Mouse (Mus musculus) MEL (cell line): Measurements from ENCODE around the gene Olfr694.

ENCODE experiments used
- CHD1 ChIP-seq: IDR thresholded peaks from 2 replicates; pipeline ENCODE4 v1.6.1; 2012; ENCODE audit warnings: low read depth, mild to moderate bottlenecking, inconsistent platforms, low read length, improper control_type of control experiment
- CHD2 ChIP-seq: IDR thresholded peaks from 2 replicates; pipeline ENCODE4 v1.6.1; 2011; ENCODE audit warnings: low read length, improper control_type of control experiment
- CTCF ChIP-seq, 3 experiments: IDR thresholded peaks in 2 of 3; conservative IDR thresholded peaks in 1 of 3; 2 replicates each; pipeline ENCODE4 v1.5.1; 2011 to 2012; ENCODE audit warnings: low read length in 3 of 3, low read depth in 2 of 3, mild to moderate bottlenecking in 2 of 3, improper control_type of control experiment in 1 of 3, inconsistent platforms in 1 of 3, mixed read lengths in 1 of 3, moderate library complexity in 1 of 3; ENCODE audit not compliant: control insufficient read depth in 1 of 3, insufficient read depth in 1 of 3, poor library complexity in 1 of 3, severe bottlenecking in 1 of 3
- E2F4 ChIP-seq: IDR thresholded peaks from 2 replicates; pipeline ENCODE4 v1.6.1; 2011; ENCODE audit warnings: low read depth, low read length, improper control_type of control experiment, borderline replicate concordance
- EP300 ChIP-seq, 2 experiments: IDR thresholded peaks; 2 replicates each; pipeline ENCODE4 v1.6.1; 2011; ENCODE audit warnings: improper control_type of control experiment in 2 of 2, low read length in 2 of 2, low read depth in 1 of 2, mild to moderate bottlenecking in 1 of 2
- GATA1 ChIP-seq: IDR thresholded peaks from 2 replicates; pipeline ENCODE4 v1.6.1; 2011; ENCODE audit warnings: low read depth, low read length, improper control_type of control experiment
- MAFK ChIP-seq: IDR thresholded peaks from 2 replicates; pipeline ENCODE4 v1.6.1; 2011; ENCODE audit warnings: low read depth, mild to moderate bottlenecking, low read length, improper control_type of control experiment, borderline replicate concordance
- POLR2A ChIP-seq, 2 experiments: IDR thresholded peaks; 2 replicates each; pipeline ENCODE4 v1.6.1; 2011 to 2012; ENCODE audit warnings: low read length in 2 of 2, mild to moderate bottlenecking in 2 of 2, control low read depth in 1 of 2, improper control_type of control experiment in 1 of 2, low read depth in 1 of 2, moderate library complexity in 1 of 2; ENCODE audit not compliant: control insufficient read depth in 1 of 2, insufficient read depth in 1 of 2, poor library complexity in 1 of 2
- SMC3 ChIP-seq: IDR thresholded peaks from 2 replicates; pipeline ENCODE4 v1.6.1; 2011; ENCODE audit warnings: low read depth, low read length, improper control_type of control experiment
- UBTF ChIP-seq: IDR thresholded peaks from 2 replicates; pipeline ENCODE4 v1.6.1; 2012; ENCODE audit warnings: low read depth, mild to moderate bottlenecking, inconsistent platforms, low read length, improper control_type of control experiment, moderate library complexity, borderline replicate concordance; ENCODE audit not compliant: insufficient read depth
- ZC3H11A ChIP-seq: IDR thresholded peaks from 2 replicates; pipeline ENCODE4 v1.6.1; 2012; ENCODE audit warnings: low read depth, mild to moderate bottlenecking, inconsistent platforms, low read length, improper control_type of control experiment

DNA sequence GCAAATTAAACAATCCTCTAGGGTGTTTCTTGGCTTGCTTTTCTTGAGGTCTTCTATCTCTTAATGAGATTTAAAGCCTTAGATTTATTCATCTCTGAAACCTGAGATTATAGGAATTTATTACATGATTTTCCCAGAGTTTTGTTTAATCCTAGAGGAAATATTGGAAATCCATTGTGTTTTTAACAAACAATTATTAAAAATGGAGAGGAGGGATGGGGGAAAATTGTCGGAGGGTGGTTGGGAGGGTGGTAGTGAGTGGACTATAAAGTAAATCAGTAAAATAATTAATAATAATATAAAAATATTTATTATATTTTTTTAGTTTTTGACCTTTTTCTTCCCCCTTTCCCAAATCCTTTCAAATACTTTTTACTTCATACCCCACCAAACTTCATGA is at the start of gene Olfr694:
- TF ChIP-seq POLR2A (IDR thresholded peaks at IDR 0.05; ENCODE audit: control insufficient read depth in 1 of 2, insufficient read depth in 1 of 2, low read depth in 1 of 2, low read length in 2 of 2, poor library complexity in 1 of 2) (no peak), CTCF (IDR thresholded peaks at IDR 0.05 in 2 of 3, conservative IDR thresholded peaks at IDR 0.05 in 1 of 3; ENCODE audit: control insufficient read depth in 1 of 3, insufficient read depth in 1 of 3, low read depth in 2 of 3, low read length in 3 of 3, poor library complexity in 1 of 3, severe bottlenecking in 1 of 3) (no peak), UBTF (no peak), EP300 (IDR thresholded peaks at IDR 0.05; ENCODE audit: low read depth in 1 of 2, low read length in 2 of 2) (no peak), GATA1 (no peak), CHD1 (no peak), SMC3 (no peak), CHD2 (no peak), E2F4 (no peak), MAFK (no peak), ZC3H11A (no peak)
